Mouse (Mus musculus) brain, adult 2 months (tissue): ENCODE measurements around the gene Gfpt1.

Experiments
- DNase-seq: peaks from one replicate; pipeline ENCODE4 v3.0.0; 2011; ENCODE audit warnings: low read depth, low spot score

The Gfpt1 gene

GRCm38 (mm10) chr6:87100297-87101020, 57.8 kb downstream of the Gfpt1 start:
- peak; percentile 30 for DNase-seq

- peak; percentile 91 for DNase-seq
Observed at GRCm38 (mm10) chr6:87101281-87101954, 58.8 kb downstream of the Gfpt1 start.

GRCm38 (mm10) chr6:87101955-87102353, 59.3 kb downstream of the Gfpt1 start:
- DNase-seq, result no peak

GRCm38 (mm10) chr6:87102421-87102911, 59.8 kb downstream of the Gfpt1 start:
- DNase-seq, result peak; percentile 20

GRCm38 (mm10) chr6:87103314-87103713, 60.7 kb downstream of the Gfpt1 start:
- DNase-seq, result no peak

GRCm38 (mm10) chr6:87104123-87104796, 61.6 kb downstream of the Gfpt1 start, which contains the start of gene D6Ertd527e:
TSS of gene D6Ertd527e (plus strand) at chr6:87104746.
- DNase-seq, result no peak

GRCm38 (mm10) chr6:87111493-87111892, 68.8 kb downstream of the Gfpt1 start:
- DNase-seq, result no peak

- DNase-seq, result peak; percentile 45
Observed at GRCm38 (mm10) chr6:87112125-87112524, 69.5 kb downstream of the Gfpt1 start.

- no peak for DNase-seq
Observed at GRCm38 (mm10) chr6:87115981-87116380, 73.3 kb downstream of the Gfpt1 start.

- no peak for DNase-seq
Observed at GRCm38 (mm10) chr6:87116596-87116995, 74.0 kb downstream of the Gfpt1 start.

- DNase-seq, result no peak
Observed at GRCm38 (mm10) chr6:87119066-87119837, 76.6 kb downstream of the Gfpt1 start.

GRCm38 (mm10) chr6:87119975-87120374, 77.3 kb downstream of the Gfpt1 start:
- no peak for DNase-seq

GRCm38 (mm10) chr6:87120661-87121060, 78.0 kb downstream of the Gfpt1 start:
- no peak for DNase-seq

- no peak for DNase-seq
Observed at GRCm38 (mm10) chr6:87121961-87122360, 79.3 kb downstream of the Gfpt1 start.

- no peak for DNase-seq
Observed at GRCm38 (mm10) chr6:87123406-87123805, 80.8 kb downstream of the Gfpt1 start.

GRCm38 (mm10) chr6:87123973-87124372, 81.3 kb downstream of the Gfpt1 start:
- DNase-seq, result peak; percentile 43

- DNase-seq, result no peak
Observed at GRCm38 (mm10) chr6:87127049-87127753, 84.6 kb downstream of the Gfpt1 start.

GRCm38 (mm10) chr6:87129861-87130260, 87.2 kb downstream of the Gfpt1 start:
- DNase-seq, result no peak

GRCm38 (mm10) chr6:87130628-87131027, 88.0 kb downstream of the Gfpt1 start:
- no peak for DNase-seq

GRCm38 (mm10) chr6:87131078-87131477, 88.4 kb downstream of the Gfpt1 start:
- DNase-seq, result no peak

- DNase-seq, result no peak
Observed at GRCm38 (mm10) chr6:87133520-87133919, 90.9 kb downstream of the Gfpt1 start.
